Comparison of ENCODE assay signal across 8 mouse cellular contexts in genomic region chr6:134898095-134898965, GRCm38 (mm10). TPM values are rescaled to one million over a fixed set of nuclear protein-coding genes. Genes with fewer than 3 reads are reported as not detected.
A peak's percentile ranks its signal among the peaks of the same experiment; 100 is the strongest.
DNase-seq lines count a peak whose midpoint lies in the region; ATAC-seq and TF ChIP-seq lines count a peak whose summit lies in the region.

Gpr19 (minus strand) TSS chr6:134898578.

- H3K4me3 ChIP-seq in C2C12 (ENCODE audit: insufficient read depth, poor library complexity, severe bottlenecking) (peak within 1 kb of the TSS; percentile 45), myocyte (peak within 1 kb of the TSS; percentile 90)
- H3K4me3 ChIP-seq in heart, embryonic 11.5 days (ENCODE audit: low read depth, low read length): peak within 1 kb of the TSS; percentile 70
- peak within 1 kb of the TSS; percentile 70 for H3K4me3 ChIP-seq in kidney, embryonic 15.5 days (replicated peaks)
- peak within 1 kb of the TSS; percentile 65 for H3K4me3 ChIP-seq in liver, adult 2 months (ENCODE audit: insufficient read depth, low read depth, low read length)

- TF ChIP-seq POLR2A in liver, adult 2 months (IDR thresholded peaks at IDR 0.05; ENCODE audit: extremely low read depth, insufficient read depth, low read length): peak; percentile 95
- peak; percentile 95 for TF ChIP-seq POLR2A in myocyte (IDR thresholded peaks at IDR 0.05; ENCODE audit: insufficient read length, low read depth)

- H3K36me3 ChIP-seq in C2C12 (ENCODE audit: control insufficient read depth, insufficient read depth): no peaks in the 10 kb centered on the region
- no peaks in the 10 kb centered on the region for H3K36me3 ChIP-seq in heart, embryonic 11.5 days (ENCODE audit: control insufficient read depth, insufficient read depth, low read length)
- H3K36me3 ChIP-seq in kidney, embryonic 15.5 days: 0 out of 2 replicates have a peak, but pooled peaks cover 3% of the 10 kb centered on the region
- no peaks in the 10 kb centered on the region for H3K36me3 ChIP-seq in liver, adult 2 months (ENCODE audit: control insufficient read depth, insufficient read depth, low read length)
- H3K36me3 ChIP-seq in myocyte (ENCODE audit: control insufficient read depth, insufficient read depth): no peaks in the 10 kb centered on the region
- H3K36me3 ChIP-seq in splenic B cell, adult 2 months (ENCODE audit: control insufficient read depth, insufficient read depth, low read length, poor library complexity, severe bottlenecking): no peaks in the 10 kb centered on the region

- peaks cover 7% of the 10 kb centered on the region; the same call in 1 of the 2 replicates for H3K4me1 ChIP-seq in heart, embryonic 11.5 days (ENCODE audit: control insufficient read depth, insufficient read depth, low read length)
- H3K4me1 ChIP-seq in kidney, embryonic 15.5 days: peaks cover 10% of the 10 kb centered on the region
- peaks cover 2% of the 10 kb centered on the region; the same call in 1 of the 2 replicates for H3K4me1 ChIP-seq in liver, adult 2 months (ENCODE audit: control insufficient read depth, insufficient read depth, low read length)

- peaks cover 2% of the 10 kb centered on the region for H3K79me3 ChIP-seq in C2C12 (ENCODE audit: low read depth)

- TF ChIP-seq CTCF in C2C12 (IDR thresholded peaks at IDR 0.05; ENCODE audit: control insufficient read depth, insufficient read depth, insufficient read length): no peak
- TF ChIP-seq CTCF in liver, adult 2 months (IDR thresholded peaks at IDR 0.05; ENCODE audit: low read depth, low read length): no peak

- peak within 1 kb of the TSS; percentile 100 for H3K27ac ChIP-seq in heart, embryonic 11.5 days (ENCODE audit: low read depth, low read length)
- H3K27ac ChIP-seq in kidney, embryonic 15.5 days: peak within 1 kb of the TSS; percentile 100
- peak within 1 kb of the TSS; percentile 99 for H3K27ac ChIP-seq in liver, adult 2 months (replicated peaks; ENCODE audit: insufficient read depth, low read depth, low read length)

- H3K9me3 ChIP-seq in heart, embryonic 11.5 days (replicated peaks; ENCODE audit: control insufficient read depth, low read length): no peaks in the 10 kb centered on the region
- no peaks in the 10 kb centered on the region for H3K9me3 ChIP-seq in kidney, embryonic 15.5 days (replicated peaks)

- no peaks in the 10 kb centered on the region for H3K27me3 ChIP-seq in C2C12 (ENCODE audit: control insufficient read depth, insufficient read depth, insufficient read length)
- no peaks in the 10 kb centered on the region for H3K27me3 ChIP-seq in heart, embryonic 11.5 days (ENCODE audit: control insufficient read depth, insufficient read depth, low read length)
- no peaks in the 10 kb centered on the region for H3K27me3 ChIP-seq in kidney, embryonic 15.5 days
- no peaks in the 10 kb centered on the region for H3K27me3 ChIP-seq in liver, adult 2 months (ENCODE audit: control insufficient read depth, insufficient read depth, low read length)
- H3K27me3 ChIP-seq in myocyte (ENCODE audit: control insufficient read depth, insufficient read depth, insufficient read length): no peaks in the 10 kb centered on the region
- no peaks in the 10 kb centered on the region for H3K27me3 ChIP-seq in splenic B cell, adult 2 months (ENCODE audit: control insufficient read depth, insufficient read depth, low read length, poor library complexity, severe bottlenecking)

- DNase-seq in brain, adult 2 months (ENCODE audit: low read depth, low spot score): peak; percentile 97
- peak; percentile 80 for DNase-seq in liver, adult 2 months (ENCODE audit: extremely low read depth, low read depth, low spot score)
- DNase-seq in splenic B cell, adult 2 months (ENCODE audit: low read depth, low spot score): peak; percentile 85

- H3K9ac ChIP-seq in heart, embryonic 11.5 days (ENCODE audit: low read depth, low read length): peak within 1 kb of the TSS; percentile 97
- H3K9ac ChIP-seq in kidney, embryonic 15.5 days: peak within 1 kb of the TSS; percentile 70
- H3K9ac ChIP-seq in liver, adult 2 months (ENCODE audit: low read depth, low read length): peak within 1 kb of the TSS; percentile 92

- WGBS in heart, embryonic 11.5 days (ENCODE audit: insufficient replicate concordance): under 1% methylated on average over 49 of the region's 51 CpGs
- under 1% methylated on average over 51 of the region's 51 CpGs for WGBS in kidney, embryonic 15.5 days
- under 1% methylated on average over 51 of the region's 51 CpGs for WGBS in liver, adult 2 months

- peak within 1 kb of the TSS; percentile 82 for H3K4me2 ChIP-seq in heart, embryonic 11.5 days
- H3K4me2 ChIP-seq in kidney, embryonic 15.5 days: peak within 1 kb of the TSS; percentile 83
- peak within 1 kb of the TSS; percentile 94 for H3K4me2 ChIP-seq in myocyte (ENCODE audit: low read depth)

- H3ac ChIP-seq in C2C12 (ENCODE audit: control insufficient read depth, insufficient read length, low read depth) (peak within 1 kb of the TSS; percentile 89), myocyte (ENCODE audit: control insufficient read depth, insufficient read length) (peak within 1 kb of the TSS; percentile 40)

- H3K79me2 ChIP-seq in C2C12 (ENCODE audit: control insufficient read depth, insufficient read depth): no peaks in the 10 kb centered on the region
- H3K79me2 ChIP-seq in liver, adult 2 months (ENCODE audit: control insufficient read depth, insufficient read depth, low read length): no peaks in the 10 kb centered on the region
- H3K79me2 ChIP-seq in myocyte (ENCODE audit: control insufficient read depth, insufficient read depth): no peaks in the 10 kb centered on the region

- peak; percentile 84 for ATAC-seq in erythroblast, adult 5-6 weeks (replicated peaks; ENCODE audit: low FRiP score, poor library complexity, severe bottlenecking)
- ATAC-seq in heart, embryonic 11.5 days (replicated peaks; ENCODE audit: insufficient number of reproducible peaks, low FRiP score, low TSS enrichment): peak; percentile 91
- peak; percentile 94 for ATAC-seq in kidney, embryonic 15.5 days (replicated peaks; ENCODE audit: low FRiP score)

TF ChIP-seq in C2C12, 6 proteins besides CTCF, POLR2A, EP300 and RAD21:
- TF ChIP-seq MYOG (IDR thresholded peaks at IDR 0.05; ENCODE audit: control insufficient read depth, extremely low read depth, insufficient read length) (no peak), MAX (IDR thresholded peaks at IDR 0.05) (peak; percentile 67)

TF ChIP-seq in myocyte, 11 proteins besides CTCF, POLR2A, EP300 and RAD21:
- TF ChIP-seq POLR2AphosphoS2 (IDR thresholded peaks at IDR 0.05; ENCODE audit: insufficient read length, low read depth) (peak; percentile 94), USF1 (IDR thresholded peaks at IDR 0.05; ENCODE audit: low read depth) (no peak), E2F4 (IDR thresholded peaks at IDR 0.05; ENCODE audit: insufficient read depth) (no peak), MAX (IDR thresholded peaks at IDR 0.05; ENCODE audit: low read depth) (no peak), TCF3 (IDR thresholded peaks at IDR 0.05; ENCODE audit: insufficient read length, low read depth) (no peak), MYOD1 (IDR thresholded peaks at IDR 0.05; ENCODE audit: control insufficient read depth in 1 of 3, insufficient read length in 2 of 3, low read depth in 2 of 3) (no peak), MYOG (IDR thresholded peaks at IDR 0.05; ENCODE audit: control insufficient read depth in 1 of 3, insufficient read depth in 1 of 3, insufficient read length in 2 of 3, low read depth in 2 of 3) (no peak), REST (IDR thresholded peaks at IDR 0.05; ENCODE audit: insufficient read depth, insufficient read length) (peak; percentile 49), TCF12 (IDR thresholded peaks at IDR 0.05; ENCODE audit: insufficient read depth, poor library complexity, severe bottlenecking) (no peak), CEBPB (IDR thresholded peaks at IDR 0.05; ENCODE audit: insufficient read depth, poor library complexity, severe bottlenecking) (no peak), SRF (IDR thresholded peaks at IDR 0.05; ENCODE audit: control insufficient read depth, insufficient read length, low read depth) (no peak)
TF ChIP-seq in myocyte: peak in this region for 2.

RNA-seq across cellular contexts. Expression of gene Gpr19, which starts in this region (rescaled TPM):
- 2.1 TPM for polyA plus RNA-seq in C2C12 (2012; fragmentation: generic; extraction: Trizol)
- total RNA-seq in erythroblast, adult 5-6 weeks (2015; ENCODE audit: low replicate concordance): 2.7 and 5.0 TPM in 2 replicates
- total RNA-seq in erythroblast, adult 5-6 weeks (2017; ENCODE audit: low replicate concordance): 2.1 and 8.3 TPM in 2 replicates
- 11.1 and 12.0 TPM in 2 replicates for polyA plus RNA-seq in heart, embryonic 11.5 days (2014; fragmentation: Nextera tagmentation; extraction: Ambion mirVana)
- 11.0 and 12.3 TPM in 2 replicates for polyA plus RNA-seq in kidney, embryonic 15.5 days (2015; fragmentation: Nextera tagmentation; extraction: Ambion mirVana)
- 4.7 and 4.8 TPM in 2 replicates for total RNA-seq in liver, adult 2 months (2014; rRNA removed)
- polyA plus RNA-seq in liver, adult 2 months (2012; rRNA removed): 4.9 and 6.9 TPM in 2 replicates
- polyA plus RNA-seq in myocyte (2012; fragmentation: generic; extraction: Trizol): 2.2 TPM

Comparison
In these comparisons a context has a peak if more than half of its experiments do, and no peak if none do; other contexts are left out.
1. Peak in every context shown above with its lines: DNase-seq, ATAC-seq, H3K4me3 ChIP-seq and H3K27ac ChIP-seq.